Mouse (Mus musculus) gastrocnemius, adult 2 months (tissue): ENCODE data around the gene Ildr1. TPM values are rescaled to one million over a fixed set of nuclear protein-coding genes. Genes with fewer than 3 reads are reported as not detected.

Experiments
- DNase-seq: peaks from one replicate; pipeline ENCODE4 v3.0.0; 2022
- H3K27ac ChIP-seq: fragments of 200-600 bp; 2 replicates; pipeline ENCODE4 v1.8.1; 2022; ENCODE audit warnings: mild to moderate bottlenecking
- H3K4me3 ChIP-seq: fragments of 200-600 bp; 2 replicates; pipeline ENCODE4 v1.8.1; 2022; ENCODE audit warnings: mild to moderate bottlenecking, moderate library complexity
- CTCF ChIP-seq: fragments of 200-600 bp; IDR thresholded peaks from 2 replicates; pipeline ENCODE4 v1.8.1; 2022; ENCODE audit warnings: antibody characterized with exemption, mild to moderate bottlenecking, moderate library complexity
- intact Hi-C: fragments of 180-260 bp; cut with DNase I; formaldehyde crosslinking; loops from one replicate; pipeline ENCODE4 v1.15.1; 2025
- total RNA-seq, 2 experiments: library from RNA; stranded (reverse); gene quantifications; 2 replicates each; pipeline ENCODE4 v1.2.3; 2021

Ildr1 gene
- total RNA-seq, 2 experiments from 2014 or later, result 0.14 TPM; not detected in 1

- TF ChIP-seq CTCF, result no peak
Observed at GRCm38 (mm10) chr16:36674457-36675204, 19.1 kb upstream of the Ildr1 start.

DNA sequence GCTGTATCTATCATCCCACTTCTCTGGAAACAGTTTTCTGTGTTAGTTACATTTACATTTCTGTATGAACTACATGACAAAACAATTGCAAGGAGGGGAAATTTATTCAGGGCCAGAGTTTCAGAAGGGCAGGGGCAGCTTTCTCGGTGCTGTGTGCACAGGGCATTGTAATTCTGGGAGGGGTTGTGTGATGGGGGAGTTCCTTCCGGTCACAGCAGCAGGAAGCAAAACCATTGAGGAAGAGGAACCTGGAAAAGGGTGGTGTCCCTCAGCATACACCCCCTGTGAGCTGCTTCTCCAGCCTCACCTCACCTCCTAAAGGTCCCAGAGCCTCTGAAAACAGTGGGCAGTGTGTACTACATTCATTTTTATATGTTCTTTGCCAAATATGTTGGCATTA, 18.5 kb upstream of the Ildr1 start:
- no peak overlapping the region for H3K27ac ChIP-seq
- intact Hi-C loops, result no loop called here
- no peak overlapping the region for H3K4me3 ChIP-seq
- TF ChIP-seq CTCF, result no peak
- no peak for DNase-seq

More at GRCm38 (mm10) chr16:36674457-36675204, 19.1 kb upstream of the Ildr1 start:
- H3K27ac ChIP-seq, result no peak overlapping the region
- DNase-seq, result no peak
- intact Hi-C loops, result no loop called here
- H3K4me3 ChIP-seq, result no peak overlapping the region

DNA sequence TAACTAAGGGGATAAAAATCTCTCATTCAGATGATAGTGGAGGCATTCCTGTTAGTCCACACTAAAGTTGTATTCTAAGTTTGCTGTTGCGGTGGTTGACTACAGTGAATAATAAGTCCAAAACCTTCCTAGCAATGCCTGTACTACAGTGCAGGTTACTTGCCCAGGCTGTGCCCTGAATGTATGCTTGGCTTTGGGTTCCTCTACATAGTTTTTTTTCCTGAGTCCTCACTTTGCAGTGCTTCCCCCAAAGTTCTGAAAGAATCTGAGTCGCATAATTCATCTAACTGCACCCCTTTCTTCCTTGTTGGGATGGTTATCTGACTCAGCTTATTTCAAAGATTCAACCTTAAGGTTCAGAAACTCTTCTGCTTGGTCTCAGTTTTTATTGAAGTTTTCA, 17.9 kb upstream of the Ildr1 start:
- no peak for DNase-seq
- intact Hi-C loops, result no loop called here
- no peak overlapping the region for H3K27ac ChIP-seq
- no peak for TF ChIP-seq CTCF
- no peak overlapping the region for H3K4me3 ChIP-seq

DNA sequence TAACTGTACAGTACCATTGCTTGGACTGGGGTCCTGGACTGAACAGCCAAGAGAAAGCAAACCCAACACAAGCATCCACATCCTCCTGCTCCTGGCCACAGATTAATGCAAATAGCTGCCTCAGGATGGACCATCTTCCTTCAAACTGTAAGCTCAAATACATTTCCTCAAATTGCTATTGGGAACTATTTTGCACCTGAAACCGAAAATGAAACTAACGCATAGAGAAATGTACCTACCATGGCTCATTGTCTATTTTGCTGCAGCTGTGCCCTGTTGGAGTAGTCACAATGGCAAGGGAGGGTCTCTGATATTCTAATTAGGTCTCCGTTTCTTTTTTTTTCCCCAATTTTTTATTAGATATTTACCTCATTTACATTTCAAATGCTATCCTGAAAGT, 11.9 kb upstream of the Ildr1 start:
- Histone ChIP-seq H3K4me3 (no peak overlapping the region), H3K27ac (no peak overlapping the region)
- no peak for TF ChIP-seq CTCF
- intact Hi-C loops, result no loop called here
- no peak for DNase-seq

GRCm38 (mm10) chr16:36684325-36684918, 9.4 kb upstream of the Ildr1 start:
- intact Hi-C loops, result no loop called here
- Histone ChIP-seq H3K27ac (no peak overlapping the region), H3K4me3 (no peak overlapping the region)
- no peak for TF ChIP-seq CTCF
- DNase-seq, result no peak

DNA sequence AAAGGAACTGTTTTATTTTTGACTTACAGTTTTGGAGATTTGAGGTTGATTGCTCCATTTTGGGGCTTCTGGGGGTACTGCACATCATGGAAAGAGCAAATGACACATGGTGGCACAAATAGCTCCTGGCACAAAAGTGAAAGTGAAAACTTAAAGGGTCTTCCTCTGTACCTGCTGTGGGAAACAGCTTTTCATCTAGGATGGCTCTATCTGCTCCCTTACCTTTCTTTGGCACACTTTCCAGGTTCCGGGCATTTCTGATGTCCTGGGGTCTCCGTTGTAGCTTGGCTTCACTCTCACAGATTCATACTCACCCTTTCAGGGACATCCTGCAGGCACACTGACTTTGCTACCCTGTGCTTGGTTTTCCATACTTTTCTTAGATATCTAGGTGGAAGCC, 5.7 kb upstream of the Ildr1 start:
- Histone ChIP-seq H3K4me3 (no peak overlapping the region), H3K27ac (no peak overlapping the region)
- DNase-seq, result no peak
- intact Hi-C loops, result no loop called here
- TF ChIP-seq CTCF, result no peak

DNA sequence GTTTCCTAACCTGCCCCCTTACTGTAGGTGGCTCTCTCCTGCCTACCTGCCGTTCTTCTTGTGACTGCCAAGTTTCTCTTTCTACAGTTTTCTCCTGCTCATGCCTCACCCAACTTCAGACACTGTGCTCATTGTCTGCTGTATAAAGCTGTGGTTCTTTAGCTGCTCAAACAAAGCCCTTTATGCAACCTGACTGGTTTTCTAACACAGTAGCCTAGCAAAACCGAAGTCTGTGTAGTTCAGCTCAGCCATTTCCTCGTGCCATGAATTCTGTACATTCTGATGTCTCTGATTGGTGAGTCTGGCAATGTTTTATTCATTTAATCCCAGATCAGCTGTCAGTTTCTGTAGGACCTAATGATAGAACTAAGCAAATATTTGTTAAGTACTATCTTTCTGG, 2.3 kb upstream of the Ildr1 start:
- no peak for DNase-seq
- intact Hi-C loops, result no loop called here
- no peak overlapping the region for H3K4me3 ChIP-seq
- no peak overlapping the region for H3K27ac ChIP-seq
- no peak for TF ChIP-seq CTCF

GRCm38 (mm10) chr16:36694798-36695290, 1.1 kb downstream of the Ildr1 start:
- H3K4me3 ChIP-seq, result peak overlapping the region; percentile 61
- H3K27ac ChIP-seq, result no peak overlapping the region
- no peak for DNase-seq
- no peak for TF ChIP-seq CTCF
- intact Hi-C loops, result no loop called here

DNA sequence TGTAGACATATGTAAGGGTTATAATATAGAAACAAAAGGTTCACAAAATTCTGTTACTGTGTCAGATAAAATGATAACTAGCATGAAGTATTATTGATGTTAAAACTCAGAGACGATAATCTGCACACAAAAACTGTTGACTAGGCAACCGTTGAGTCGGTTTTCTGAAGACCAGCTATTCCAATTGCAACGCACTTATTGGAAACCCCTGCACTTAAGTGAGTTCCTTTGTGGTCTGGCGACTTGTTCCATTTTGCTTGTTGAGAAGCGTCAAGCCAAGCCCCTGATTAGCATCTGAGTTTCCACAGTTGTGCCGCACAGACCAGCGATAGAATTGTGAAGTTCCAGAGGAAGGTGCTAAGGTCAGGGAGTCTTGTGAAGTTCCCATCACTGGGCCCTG, 3.6 kb downstream of the Ildr1 start:
- Histone ChIP-seq H3K27ac (no peak overlapping the region), H3K4me3 (no peak overlapping the region)
- DNase-seq, result no peak
- TF ChIP-seq CTCF, result no peak
- intact Hi-C loops, result no loop called here

GRCm38 (mm10) chr16:36700484-36700883, 6.7 kb downstream of the Ildr1 start:
- intact Hi-C loops, result no loop called here
- no peak for DNase-seq
- TF ChIP-seq CTCF, result no peak
- Histone ChIP-seq H3K27ac (no peak overlapping the region), H3K4me3 (no peak overlapping the region)

GRCm38 (mm10) chr16:36707702-36708423, 14.1 kb downstream of the Ildr1 start:
- DNase-seq, result no peak
- no peak overlapping the region for H3K27ac ChIP-seq
- intact Hi-C loops, result no loop called here
- no peak for TF ChIP-seq CTCF
- no peak overlapping the region for H3K4me3 ChIP-seq

DNA sequence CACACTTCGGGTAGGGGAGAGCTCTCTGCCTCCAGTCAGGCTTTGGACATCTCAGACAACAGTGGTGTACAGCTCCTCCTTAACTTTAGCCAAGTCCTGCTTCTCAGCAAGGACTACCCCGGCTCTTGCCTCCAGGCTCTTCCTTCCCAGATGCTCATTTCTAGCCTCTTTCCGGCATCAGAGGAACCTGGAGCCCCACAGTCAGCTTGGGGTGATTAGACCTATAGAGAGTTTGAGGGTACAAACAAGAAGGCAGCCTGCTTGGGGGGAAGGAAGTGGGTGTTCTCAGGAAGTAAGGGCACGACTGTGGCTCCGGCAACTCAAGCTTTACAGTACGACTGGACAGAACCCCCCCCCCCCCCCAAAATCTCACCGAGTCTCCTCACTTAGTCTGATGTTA, 15.0 kb downstream of the Ildr1 start:
- TF ChIP-seq CTCF, result no peak
- H3K27ac ChIP-seq, result no peak overlapping the region
- intact Hi-C loops, result no loop called here
- H3K4me3 ChIP-seq, result no peak overlapping the region
- no peak for DNase-seq

GRCm38 (mm10) chr16:36709405-36709804, 15.6 kb downstream of the Ildr1 start:
- TF ChIP-seq CTCF, result no peak
- DNase-seq, result no peak

More at GRCm38 (mm10) chr16:36709405-36709804, 15.6 kb downstream of the Ildr1 start:
- Histone ChIP-seq H3K27ac (no peak overlapping the region), H3K4me3 (no peak overlapping the region)
- intact Hi-C loops, result no loop called here
